Mouse (Mus musculus) hindbrain, embryonic 16.5 days (tissue): ENCODE measurements around the gene Shroom3. TPM values are rescaled to one million over a fixed set of nuclear protein-coding genes. Genes with fewer than 3 reads are reported as not detected.

Source experiments
- ATAC-seq: fragments of 200-750 bp; cut with Nextera tagmentation; 2 replicates; pipeline ENCODE4 v1.8.0; 2017; ENCODE audit warnings: moderate TSS enrichment, moderate library complexity
- H3K27ac ChIP-seq: fragments of 300-500 bp; sonication (generic); 2 replicates; pipeline ENCODE4 v1.5.1; 2014; ENCODE audit warnings: low read depth, mild to moderate bottlenecking, control low read depth, low read length, moderate library complexity
- H3K27me3 ChIP-seq: fragments of 300-500 bp; sonication (generic); replicated peaks from 2 replicates; pipeline ENCODE4 v1.6.1; 2014; ENCODE audit warnings: low read length; ENCODE audit not compliant: control insufficient read depth, insufficient read depth
- H3K36me3 ChIP-seq: fragments of 300-500 bp; sonication (generic); 2 replicates; pipeline ENCODE4 v1.6.1; 2014; ENCODE audit warnings: mild to moderate bottlenecking, low read length, moderate library complexity, mixed read lengths; ENCODE audit not compliant: control insufficient read depth, insufficient read depth
- H3K4me1 ChIP-seq: fragments of 300-500 bp; sonication (generic); 2 replicates; pipeline ENCODE4 v1.6.1; 2014; ENCODE audit warnings: low read depth, low read length; ENCODE audit not compliant: control insufficient read depth, insufficient read depth
- H3K4me2 ChIP-seq: fragments of 300-500 bp; sonication (generic); 2 replicates; pipeline ENCODE4 v1.6.1; 2014; ENCODE audit warnings: mild to moderate bottlenecking, low read length, control low read depth, moderate library complexity
- H3K4me3 ChIP-seq: fragments of 300-500 bp; sonication (generic); 2 replicates; pipeline ENCODE4 v1.5.1; 2014; ENCODE audit warnings: mild to moderate bottlenecking, low read length, control low read depth, moderate library complexity
- H3K9ac ChIP-seq: fragments of 300-500 bp; sonication (generic); 2 replicates; pipeline ENCODE4 v1.6.1; 2014; ENCODE audit warnings: low read depth, mild to moderate bottlenecking, control low read depth, low read length, moderate library complexity
- H3K9me3 ChIP-seq: fragments of 300-500 bp; sonication (generic); 2 replicates; pipeline ENCODE4 v1.6.1; 2014; ENCODE audit warnings: mild to moderate bottlenecking, low read length, moderate library complexity; ENCODE audit not compliant: control insufficient read depth
- WGBS: fragments of 180-500 bp; shearing (Covaris S2); extraction: QIAGEN DNeasy Blood & Tissue Kit; methylation state at CpG from one replicate; pipeline ENCODE4 v1.1.7; 2014; 5-methylcytosine and 5-hydroxymethylcytosine counted together
- polyA plus RNA-seq: library from polyadenylated mRNA; unstranded; fragments of >200 nt; fragmentation: Nextera tagmentation; extraction: Ambion mirVana; gene quantifications from 2 replicates; pipeline ENCODE4 v1.2.1, GENCODE M21; 2015

Gene Shroom3
- polyA plus RNA-seq: 1.4 and 1.6 TPM in 2 replicates

DNA sequence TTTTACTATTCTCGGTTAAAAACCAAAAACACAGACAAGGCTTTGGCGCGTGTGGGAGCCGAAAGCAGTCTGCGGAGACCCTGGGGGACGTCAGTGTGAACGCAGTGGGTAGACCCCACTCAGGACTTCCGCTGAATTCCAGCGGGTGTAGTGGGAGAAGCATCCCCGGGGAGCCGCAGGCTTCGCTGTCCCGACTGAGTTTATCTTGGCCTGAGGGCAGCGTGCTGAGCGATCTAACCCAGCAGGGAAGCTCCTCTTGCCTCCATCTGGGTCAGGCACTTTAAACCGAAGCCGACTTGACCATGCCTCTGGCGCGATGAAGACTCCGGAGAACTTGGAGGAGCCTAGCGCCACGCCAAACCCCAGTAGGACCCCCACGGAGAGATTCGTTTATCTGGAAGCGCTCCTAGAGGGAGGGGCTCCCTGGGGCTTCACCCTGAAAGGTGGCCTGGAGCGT lies at the start of gene Shroom3:
Gene Shroom3 (plus strand): TSS at position 85 of the 457 bp plus-strand sequence.
- H3K9ac ChIP-seq: peak within 1 kb of the TSS; percentile 64
- H3K27ac ChIP-seq: peak within 1 kb of the TSS; percentile 51
- H3K27me3 ChIP-seq: 0 out of 2 replicates have a peak, but pooled peaks cover 3% of the 10 kb centered on the region
- H3K4me2 ChIP-seq: peak within 1 kb of the TSS; percentile 98
- H3K36me3 ChIP-seq: no peaks in the 10 kb centered on the region
- under 1% methylated on average over 26 of the region's 26 CpGs for WGBS
- peak; percentile 34 for ATAC-seq
- no peaks in the 10 kb centered on the region for H3K9me3 ChIP-seq
- peaks cover 5% of the 10 kb centered on the region; the same call in 1 of the 2 replicates for H3K4me1 ChIP-seq
- peak within 1 kb of the TSS; percentile 53 for H3K4me3 ChIP-seq

DNA sequence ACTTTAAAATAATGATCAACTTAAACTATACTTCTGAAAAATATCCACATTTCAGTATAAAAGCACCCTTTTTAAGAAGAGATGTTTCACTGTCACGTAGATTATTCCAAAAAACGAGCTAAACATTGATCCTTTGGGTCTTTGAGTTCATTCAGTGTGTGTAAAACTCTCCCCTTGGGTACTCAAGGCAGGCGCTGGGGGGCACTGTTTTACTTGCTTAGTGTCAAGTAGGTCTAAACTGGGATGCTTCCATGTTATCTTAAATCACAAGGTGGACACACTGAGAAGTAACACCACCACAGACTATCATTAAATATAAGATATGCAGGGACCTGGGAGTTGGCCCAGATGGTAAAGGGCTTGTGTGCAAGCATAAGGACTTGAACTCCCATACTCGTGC lies 49.7 kb upstream of the Shroom3 start:
- Histone ChIP-seq H3K9ac (no peak overlapping the region), H3K4me2 (no peak overlapping the region), H3K9me3 (no peaks in the 10 kb centered on the region), H3K27me3 (no peaks in the 10 kb centered on the region), H3K27ac (no peak overlapping the region), H3K4me3 (no peak overlapping the region), H3K36me3 (no peaks in the 10 kb centered on the region), H3K4me1 (no peaks in the 10 kb centered on the region)
- WGBS: 65% methylated on average over 4 of the region's 4 CpGs
- ATAC-seq: no peak

GRCm38 (mm10) chr5:92634916-92635315 lies 48.3 kb upstream of the Shroom3 start:
- no peaks in the 10 kb centered on the region for H3K4me1 ChIP-seq
- ATAC-seq: no peak

GRCm38 (mm10) chr5:92635891-92636290 lies 47.3 kb upstream of the Shroom3 start:
- 87% methylated on average over 5 of the region's 5 CpGs for WGBS
- ATAC-seq: no peak

More at GRCm38 (mm10) chr5:92634916-92635315, 48.3 kb upstream of the Shroom3 start:
- no peak overlapping the region for H3K9ac ChIP-seq
- H3K27ac ChIP-seq: no peak overlapping the region
- no peaks in the 10 kb centered on the region for H3K27me3 ChIP-seq
- H3K36me3 ChIP-seq: no peaks in the 10 kb centered on the region
- no peak overlapping the region for H3K4me2 ChIP-seq
- H3K4me3 ChIP-seq: no peak overlapping the region
- no peaks in the 10 kb centered on the region for H3K9me3 ChIP-seq
- WGBS: 87% methylated on average over 3 of the region's 3 CpGs

GRCm38 (mm10) chr5:92640861-92641260 lies 42.4 kb upstream of the Shroom3 start:
- 82% methylated on average over 3 of the region's 3 CpGs for WGBS
- no peaks in the 10 kb centered on the region for H3K4me1 ChIP-seq
- H3K9ac ChIP-seq: no peak overlapping the region
- no peak overlapping the region for H3K4me3 ChIP-seq
- no peaks in the 10 kb centered on the region for H3K27me3 ChIP-seq
- no peak overlapping the region for H3K27ac ChIP-seq
- no peak overlapping the region for H3K4me2 ChIP-seq
- ATAC-seq: no peak
- H3K36me3 ChIP-seq: no peaks in the 10 kb centered on the region
- no peaks in the 10 kb centered on the region for H3K9me3 ChIP-seq

More at GRCm38 (mm10) chr5:92635891-92636290, 47.3 kb upstream of the Shroom3 start:
- Histone ChIP-seq H3K4me1 (no peaks in the 10 kb centered on the region), H3K4me3 (no peak overlapping the region), H3K4me2 (no peak overlapping the region), H3K27ac (no peak overlapping the region), H3K36me3 (no peaks in the 10 kb centered on the region), H3K9ac (no peak overlapping the region), H3K27me3 (no peaks in the 10 kb centered on the region), H3K9me3 (no peaks in the 10 kb centered on the region)

DNA sequence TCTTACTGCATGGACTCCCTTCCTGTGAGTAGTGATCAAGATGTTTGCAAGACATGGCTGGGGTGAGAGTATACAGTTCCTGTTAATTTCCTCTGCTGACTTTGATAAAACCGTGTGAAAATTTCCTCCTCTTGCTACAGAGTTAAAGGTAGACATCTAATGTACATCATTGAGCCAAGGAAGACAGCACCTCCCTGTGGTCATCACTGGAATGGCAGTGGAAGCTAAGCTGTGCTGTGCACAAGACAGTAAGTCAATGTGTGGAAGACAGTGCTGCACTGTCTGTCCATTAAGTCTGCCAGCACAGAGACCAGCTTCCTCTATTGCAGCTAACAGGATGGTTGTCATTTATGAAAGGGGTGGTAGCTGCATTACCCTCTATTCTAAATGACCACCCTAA lies 27.0 kb upstream of the Shroom3 start:
- no peak overlapping the region for H3K9ac ChIP-seq
- 17% methylated on average over 1 of the region's 1 CpGs for WGBS
- peak; percentile 72; the same call in 1 of the 2 replicates for ATAC-seq
- H3K27ac ChIP-seq: no peak overlapping the region
- H3K27me3 ChIP-seq: no peaks in the 10 kb centered on the region
- H3K36me3 ChIP-seq: no peaks in the 10 kb centered on the region
- no peaks in the 10 kb centered on the region for H3K4me1 ChIP-seq
- no peaks in the 10 kb centered on the region for H3K9me3 ChIP-seq
- no peak overlapping the region for H3K4me2 ChIP-seq
- no peak overlapping the region for H3K4me3 ChIP-seq

GRCm38 (mm10) chr5:92664321-92664720 lies 18.9 kb upstream of the Shroom3 start:
- no peak for ATAC-seq
- Histone ChIP-seq H3K36me3 (no peaks in the 10 kb centered on the region), H3K4me1 (no peaks in the 10 kb centered on the region), H3K4me3 (no peak overlapping the region), H3K9me3 (no peaks in the 10 kb centered on the region), H3K9ac (no peak overlapping the region), H3K27me3 (no peaks in the 10 kb centered on the region), H3K27ac (no peak overlapping the region), H3K4me2 (no peak overlapping the region)
- 75% methylated on average over 2 of the region's 2 CpGs for WGBS

GRCm38 (mm10) chr5:92666860-92667259 lies 16.4 kb upstream of the Shroom3 start:
- Histone ChIP-seq H3K27me3 (no peaks in the 10 kb centered on the region), H3K9ac (no peak overlapping the region), H3K9me3 (no peaks in the 10 kb centered on the region), H3K36me3 (no peaks in the 10 kb centered on the region), H3K27ac (no peak overlapping the region), H3K4me3 (no peak overlapping the region), H3K4me1 (no peaks in the 10 kb centered on the region), H3K4me2 (no peak overlapping the region)
- ATAC-seq: no peak
- 91% methylated on average over 5 of the region's 5 CpGs for WGBS

DNA sequence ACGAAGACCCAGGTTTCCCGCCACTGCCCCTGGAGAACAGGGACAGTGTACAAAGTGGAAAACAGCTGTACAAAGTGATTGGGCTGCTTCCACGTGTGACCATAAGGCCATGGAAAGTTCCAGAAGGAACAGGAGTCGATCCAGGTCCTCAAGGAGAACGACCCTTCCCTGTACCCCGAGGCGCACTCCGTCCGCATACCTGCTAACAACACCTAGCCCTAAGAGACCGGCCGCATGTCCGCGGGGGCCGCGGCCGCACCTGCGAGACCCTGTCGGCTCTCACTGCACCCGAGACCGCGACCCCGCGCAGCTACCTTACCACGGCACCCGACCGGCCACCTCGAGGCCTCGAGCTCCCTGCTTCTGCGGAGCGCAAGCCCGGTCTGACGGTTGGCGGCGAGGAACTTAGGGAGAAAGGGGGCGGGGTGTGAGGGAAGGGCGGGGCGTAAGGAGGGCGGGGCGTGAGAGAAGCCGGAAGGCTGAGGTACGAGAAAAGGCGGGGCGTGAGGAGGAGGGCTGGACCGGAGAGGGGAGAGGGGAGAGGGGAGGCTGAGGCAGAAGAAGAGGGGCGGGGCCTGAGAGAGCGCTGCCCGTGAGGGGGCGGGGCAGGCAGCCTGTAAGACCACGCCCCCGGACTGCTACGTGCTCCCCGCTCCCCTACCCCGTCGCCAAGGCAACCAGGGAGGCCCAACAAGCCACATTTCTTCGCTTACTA lies 8.2 kb upstream of the Shroom3 start, which contains the start of gene Ccdc158:
Gene Ccdc158 (minus strand): TSS at position 413 of the 715 bp plus-strand sequence.
- H3K4me1 ChIP-seq: peaks cover 7% of the 10 kb centered on the region
- 11% methylated on average over 46 of the region's 55 CpGs for WGBS
- H3K4me3 ChIP-seq: peak within 1 kb of the TSS; percentile 47
- peak; percentile 95 for ATAC-seq
- H3K4me2 ChIP-seq: peak within 1 kb of the TSS; percentile 87
- H3K27me3 ChIP-seq: no peaks in the 10 kb centered on the region
- no peaks in the 10 kb centered on the region for H3K36me3 ChIP-seq
- no peak within 1 kb of the TSS for H3K27ac ChIP-seq
- H3K9me3 ChIP-seq: no peaks in the 10 kb centered on the region
- peak within 1 kb of the TSS; percentile 62 for H3K9ac ChIP-seq
